8 mouse cellular contexts compared by ENCODE assay signal in the genomic region with DNA sequence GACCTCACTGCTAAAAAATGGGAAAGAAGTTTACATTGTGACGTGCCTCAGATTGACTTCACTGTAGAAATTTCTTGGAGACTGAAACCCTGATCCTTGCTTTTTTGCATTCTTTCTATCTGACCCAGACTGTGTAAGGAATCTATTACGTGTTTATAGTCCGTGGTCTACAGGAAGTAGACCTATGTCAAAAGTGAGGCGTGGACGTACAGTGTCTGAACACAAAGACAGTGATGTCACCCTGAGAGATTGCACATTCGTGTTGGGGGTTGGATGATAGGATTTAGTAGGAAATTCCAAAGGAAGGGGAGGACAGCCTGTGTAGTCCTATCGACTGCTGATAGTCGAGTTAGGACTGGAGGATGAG. TPM values are rescaled to one million over a fixed set of nuclear protein-coding genes. Genes with fewer than 3 reads are reported as not detected.
DNase-seq lines count a peak whose midpoint lies in the region; ATAC-seq lines count a peak whose summit lies in the region.

No protein-coding gene starts in this region.

- peaks cover 19% of the 10 kb centered on the region for H3K36me3 ChIP-seq in heart, embryonic 12.5 days

- no peak for DNase-seq in heart, postnatal 25 days (ENCODE audit: low spot score)
- DNase-seq in MEL-GATA-1-ER (ENCODE audit: extremely low read depth, low read depth) = peak; percentile 34
- no peak for DNase-seq in adrenal gland, postnatal 14 days
- no peak for DNase-seq in gastrocnemius, postnatal 36 days
- no peak for DNase-seq in gastrocnemius, adult 8-10 months (ENCODE audit: low spot score in 2 of 2)

- H3K27me3 ChIP-seq in heart, embryonic 12.5 days (replicated peaks) = no peaks in the 10 kb centered on the region

- H3K27ac ChIP-seq in heart, embryonic 12.5 days (ENCODE audit: poor library complexity, severe bottlenecking) = peak overlapping the region; percentile 78

- peak overlapping the region; percentile 87 for H3K4me2 ChIP-seq in heart, embryonic 12.5 days

- H3K9me3 ChIP-seq in heart, embryonic 12.5 days (replicated peaks) = no peaks in the 10 kb centered on the region

- under 1% methylated on average over 8 of the region's 8 CpGs for WGBS in heart, embryonic 12.5 days

- intact Hi-C loops in heart, postnatal 25 days (cut with DNase I) = no loop called here
- intact Hi-C loops in gastrocnemius, postnatal 36 days (cut with DNase I) = no loop called here

- ATAC-seq in heart, embryonic 12.5 days (ENCODE audit: insufficient number of reproducible peaks, low FRiP score) = peak; percentile 43
- peak; percentile 60 for ATAC-seq in granulocyte monocyte progenitor cell, adult 5-6 weeks (replicated peaks; ENCODE audit: poor library complexity, severe bottlenecking)
- ATAC-seq in megakaryocyte, adult 5-6 weeks (ENCODE audit: poor library complexity, severe bottlenecking) = peak; percentile 27

- H3K4me1 ChIP-seq in heart, embryonic 12.5 days (replicated peaks) = peaks cover 16% of the 10 kb centered on the region

- H3K4me3 ChIP-seq in heart, embryonic 12.5 days = peak overlapping the region; percentile 73

- H3K9ac ChIP-seq in heart, embryonic 12.5 days = peak overlapping the region; percentile 77

RNA-seq across cellular contexts. Expression of gene Stil, which starts 0.5 kb away (rescaled TPM):
- 13.5 and 13.7 TPM in 2 replicates for polyA plus RNA-seq in heart, embryonic 12.5 days (2016; fragmentation: Nextera tagmentation; extraction: Ambion mirVana)
- under 1 TPM; 0.16 to 0.22 TPM for total RNA-seq in heart, postnatal 25 days (2021)
- 20.3 and 20.4 TPM in 2 replicates for total RNA-seq in granulocyte monocyte progenitor cell, adult 5-6 weeks (2014; fragmentation: Nextera tagmentation)
- 18.4 and 21.7 TPM in 2 replicates for total RNA-seq in granulocyte monocyte progenitor cell, adult 5-6 weeks (2017)
- 36.2 and 37.6 TPM in 2 replicates for total RNA-seq in megakaryocyte, adult 5-6 weeks (2015)
- 13.9 and 16.7 TPM in 2 replicates for total RNA-seq in megakaryocyte, adult 5-6 weeks (2017)
- total RNA-seq in adrenal gland, postnatal 14 days (2021) = 1.9 and 2.3 TPM in 2 replicates
- under 1 TPM; 0.10 to 0.23 TPM for total RNA-seq in gastrocnemius, postnatal 36 days (2021)
- under 1 TPM in 2 of 4 experiments, not detected in 2; 0.10 to 0.18 TPM for total RNA-seq in gastrocnemius, adult 8-10 months (2022)

RNA-seq across cellular contexts. Expression of gene Cmpk1, which starts 13.4 kb away (rescaled TPM):
- polyA plus RNA-seq in heart, embryonic 12.5 days (2016; fragmentation: Nextera tagmentation; extraction: Ambion mirVana) = 66.3 and 70.7 TPM in 2 replicates
- 10 to 100 TPM; 34.2 to 39.8 TPM for total RNA-seq in heart, postnatal 25 days (2021)
- 68.3 and 74.7 TPM in 2 replicates for total RNA-seq in granulocyte monocyte progenitor cell, adult 5-6 weeks (2014; fragmentation: Nextera tagmentation)
- total RNA-seq in granulocyte monocyte progenitor cell, adult 5-6 weeks (2017) = 183 and 233 TPM in 2 replicates
- 93.3 and 118 TPM in 2 replicates for total RNA-seq in megakaryocyte, adult 5-6 weeks (2015)
- 253 and 262 TPM in 2 replicates for total RNA-seq in megakaryocyte, adult 5-6 weeks (2017)
- 103 and 104 TPM in 2 replicates for total RNA-seq in adrenal gland, postnatal 14 days (2021)
- total RNA-seq in gastrocnemius, postnatal 36 days (2021) = 10 to 100 TPM; 18.1 to 20.2 TPM
- total RNA-seq in gastrocnemius, adult 8-10 months (2022) = 10 to 100 TPM; 16.5 to 20.5 (median 18.4) TPM

RNA-seq across cellular contexts. Expression of gene Tal1, which starts 55.8 kb away (rescaled TPM):
- 6.9 and 8.3 TPM in 2 replicates for polyA plus RNA-seq in heart, embryonic 12.5 days (2016; fragmentation: Nextera tagmentation; extraction: Ambion mirVana)
- total RNA-seq in heart, postnatal 25 days (2021) = 1 to 10 TPM; 3.7 to 4.0 TPM
- 12.1 and 14.4 TPM in 2 replicates for total RNA-seq in granulocyte monocyte progenitor cell, adult 5-6 weeks (2014; fragmentation: Nextera tagmentation)
- 5.8 and 9.5 TPM in 2 replicates for total RNA-seq in granulocyte monocyte progenitor cell, adult 5-6 weeks (2017)
- total RNA-seq in megakaryocyte, adult 5-6 weeks (2015) = 2.2 and 3.8 TPM in 2 replicates
- total RNA-seq in megakaryocyte, adult 5-6 weeks (2017) = 1.8 and 2.6 TPM in 2 replicates
- total RNA-seq in adrenal gland, postnatal 14 days (2021) = 5.2 and 7.3 TPM in 2 replicates
- total RNA-seq in gastrocnemius, postnatal 36 days (2021) = 1 to 10 TPM; 1.2 TPM
- total RNA-seq in gastrocnemius, adult 8-10 months (2022) = under 1 TPM; 0.56 to 0.76 (median 0.60) TPM
